Mouse (Mus musculus) thymus, postnatal 25 days (tissue): ENCODE results near the gene Gm5936.
"Not testable (repeated sequence)": the region's sequence is repeated elsewhere in the genome, so short reads cannot be mapped to it uniquely, and the experiment has no call there.

Experiments
- DNase-seq: peaks from one replicate; pipeline ENCODE4 v3.0.0; 2022

Gm5936 gene

DNA sequence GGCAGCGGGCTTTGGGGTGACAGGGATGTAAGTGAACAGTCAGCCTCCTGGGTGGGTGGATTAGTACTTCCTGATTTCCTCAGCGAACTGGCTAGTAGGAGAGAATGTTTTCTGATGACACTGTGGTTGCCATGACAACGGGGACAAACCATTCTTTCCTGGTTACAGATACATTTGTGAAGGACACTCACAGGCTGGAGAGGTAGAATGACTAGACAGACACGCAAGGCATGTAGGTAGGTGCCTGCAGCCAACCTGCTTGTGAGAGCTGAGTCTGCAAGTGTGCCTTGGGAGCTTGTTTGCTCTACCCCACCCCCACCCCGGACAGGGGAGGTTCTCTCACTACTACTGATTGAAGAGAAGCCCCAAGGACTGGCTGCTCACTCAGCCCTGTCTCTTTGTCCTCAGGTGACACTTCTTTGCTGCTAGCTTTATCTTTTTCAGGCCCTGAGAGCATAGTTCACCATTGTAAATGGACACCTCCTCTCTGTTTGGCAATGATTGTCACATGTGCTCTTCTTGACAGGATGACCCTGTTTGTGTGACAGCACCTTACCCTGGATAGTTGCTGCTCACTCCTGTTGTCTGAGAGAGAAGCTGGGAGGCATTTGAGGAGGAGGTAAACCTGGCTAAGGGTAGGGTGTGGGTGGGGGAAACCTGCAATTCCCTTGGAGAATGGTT is at the start of gene Gm5936:
Gm5936 (plus strand) TSS at position 355 of the 681 bp plus-strand sequence.
- DNase-seq, result not testable (repeated sequence)

GRCm38 (mm10) chrX:74856104-74856503 is 19.1 kb downstream of the Gm5936 start:
- DNase-seq, result not testable (repeated sequence)

- peak; percentile 30 for DNase-seq
Measured at GRCm38 (mm10) chrX:74880123-74880522, 43.1 kb downstream of the Gm5936 start.
